Mouse (Mus musculus): ENCODE measurements around the gene Rplp2.
A peak's percentile ranks its signal among the peaks of the same experiment; 100 is the strongest.
"Not testable (repeated sequence)": the region's sequence is repeated elsewhere in the genome, so short reads cannot be mapped to it uniquely, and the experiment has no call there.

Rplp2 gene

GRCm38 (mm10) chr7:141443828-141444237 lies 3.3 kb upstream of the Rplp2 start, which contains the start of gene Pidd1:
Gene Pidd1, minus strand, starts transcription at chr7:141444025.
- no peak for DNase-seq (ENCODE audit: extremely low read depth, low read depth, low spot score)

DNA sequence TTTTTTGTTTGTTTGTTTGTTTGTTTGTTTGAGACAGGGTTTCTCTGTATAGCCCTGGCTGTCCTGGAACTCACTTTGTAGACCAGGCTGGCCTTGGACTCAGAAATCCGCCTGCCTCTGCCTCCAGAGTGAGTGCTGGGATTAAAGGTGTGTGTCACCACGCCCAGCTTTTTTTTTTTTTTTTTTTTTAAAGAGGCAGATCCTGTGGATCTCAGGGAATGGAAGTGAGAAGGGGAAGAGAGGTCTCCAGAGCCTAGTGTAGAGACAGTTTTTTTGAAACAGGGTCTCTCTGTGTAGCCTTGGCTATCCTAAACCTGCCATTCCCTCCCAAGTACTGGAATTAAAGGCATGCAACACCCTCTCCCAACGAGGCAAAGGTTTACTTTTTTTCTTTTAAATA lies 796 bp upstream of the Rplp2 start:
- DNase-seq (ENCODE audit: extremely low read depth, low read depth, low spot score): not testable (repeated sequence)

DNA sequence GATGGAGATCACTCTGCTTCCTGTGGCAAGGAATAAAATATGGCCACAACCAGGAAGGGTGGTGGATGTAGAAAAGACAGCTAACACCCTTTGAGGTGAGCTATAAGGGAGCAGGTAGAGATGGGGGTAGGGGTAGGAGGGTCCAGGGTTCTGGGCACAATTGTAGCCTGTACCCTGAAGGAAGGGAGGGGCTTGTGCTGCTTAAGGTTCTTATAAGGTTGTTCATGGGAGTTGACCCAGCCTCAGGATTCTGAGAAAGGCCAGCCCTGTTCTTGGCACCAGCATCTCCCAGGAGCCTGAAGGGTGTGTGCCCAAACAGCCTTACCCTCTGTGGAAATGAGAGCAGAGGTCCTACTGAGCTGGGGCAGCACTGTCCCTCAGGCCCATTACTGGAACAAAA lies 4.8 kb downstream of the Rplp2 start:
- DNase-seq (ENCODE audit: extremely low read depth, low read depth, low spot score): no peak

- no peak for DNase-seq (ENCODE audit: extremely low read depth, low read depth, low spot score)
These were observed 6.5 kb downstream of the Rplp2 start for GRCm38 (mm10) chr7:141453636-141454035.

- DNase-seq (ENCODE audit: extremely low read depth, low read depth, low spot score): no peak
These were observed 7.9 kb downstream of the Rplp2 start, which contains the start of gene Pnpla2 for GRCm38 (mm10) chr7:141454967-141455551. Gene Pnpla2, plus strand, starts transcription at chr7:141455198.

DNA sequence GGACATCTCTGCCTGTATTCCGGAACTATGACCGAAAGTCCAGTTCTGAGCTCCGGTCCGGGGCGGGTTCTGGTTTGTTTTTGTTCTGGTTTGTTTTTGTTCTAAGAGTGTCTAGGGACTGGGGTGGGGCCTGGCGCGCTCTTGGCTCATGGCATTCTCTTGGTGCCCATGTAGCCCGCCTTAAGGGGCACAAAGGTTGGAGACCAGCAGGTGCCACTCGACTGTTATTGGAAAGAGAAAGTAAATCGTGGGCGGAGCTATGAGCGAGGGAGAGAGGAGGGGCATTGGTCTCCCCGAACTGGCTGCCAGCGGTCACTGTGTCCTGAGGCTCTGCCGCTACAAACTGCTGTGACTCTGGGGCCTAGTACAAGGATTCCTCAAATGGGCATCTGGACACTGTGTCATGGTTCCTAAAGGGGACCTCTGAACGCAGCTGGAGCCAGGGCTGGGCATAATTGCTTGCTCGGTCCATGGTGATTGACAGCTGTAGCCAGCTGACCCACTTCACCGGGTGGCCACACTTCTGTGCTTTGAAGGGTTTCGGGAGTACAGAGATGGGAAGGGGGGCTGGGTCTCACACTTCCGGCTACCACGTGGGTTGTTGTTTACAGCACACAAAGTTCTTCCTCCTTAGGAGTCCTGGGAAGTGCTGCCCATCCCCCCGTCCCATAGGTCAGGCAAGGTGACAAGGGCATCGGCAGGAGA lies 8.6 kb downstream of the Rplp2 start:
- no peak for DNase-seq (ENCODE audit: extremely low read depth, low read depth, low spot score)

DNA sequence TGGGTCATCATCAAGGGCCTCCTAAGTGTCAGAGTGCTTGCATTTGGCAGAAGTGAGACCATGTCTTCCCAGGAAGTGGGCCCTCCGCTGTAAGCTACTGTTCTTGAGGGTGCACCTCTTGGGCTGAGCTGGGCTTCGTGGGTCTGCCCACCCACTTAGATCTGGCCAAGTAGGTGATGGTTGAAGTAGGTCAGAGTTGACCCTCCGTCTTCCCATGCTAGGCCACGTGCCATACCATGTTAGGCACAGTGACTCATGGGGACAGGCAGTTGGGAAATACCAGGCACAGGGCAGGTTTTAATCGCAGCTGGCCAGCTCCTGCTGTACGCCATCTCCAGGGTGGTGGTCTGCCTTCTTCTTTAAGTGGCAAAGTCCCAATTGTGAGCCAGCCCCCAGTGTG lies 9.6 kb downstream of the Rplp2 start:
- no peak for DNase-seq (ENCODE audit: extremely low read depth, low read depth, low spot score)

DNA sequence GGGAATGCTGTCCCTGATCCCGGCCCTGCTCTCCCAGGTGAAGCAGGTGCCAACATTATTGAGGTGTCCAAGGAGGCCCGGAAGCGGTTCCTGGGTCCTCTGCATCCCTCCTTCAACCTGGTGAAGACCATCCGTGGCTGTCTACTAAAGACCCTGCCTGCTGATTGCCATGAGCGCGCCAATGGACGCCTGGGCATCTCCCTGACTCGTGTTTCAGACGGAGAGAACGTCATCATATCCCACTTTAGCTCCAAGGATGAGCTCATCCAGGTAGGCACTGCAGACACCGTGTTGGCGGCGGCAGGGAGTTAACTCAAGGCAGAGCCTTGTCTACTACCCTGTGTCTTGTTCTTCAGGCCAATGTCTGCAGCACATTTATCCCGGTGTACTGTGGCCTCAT lies 10.1 kb downstream of the Rplp2 start:
- DNase-seq (ENCODE audit: extremely low read depth, low read depth, low spot score): no peak

DNA sequence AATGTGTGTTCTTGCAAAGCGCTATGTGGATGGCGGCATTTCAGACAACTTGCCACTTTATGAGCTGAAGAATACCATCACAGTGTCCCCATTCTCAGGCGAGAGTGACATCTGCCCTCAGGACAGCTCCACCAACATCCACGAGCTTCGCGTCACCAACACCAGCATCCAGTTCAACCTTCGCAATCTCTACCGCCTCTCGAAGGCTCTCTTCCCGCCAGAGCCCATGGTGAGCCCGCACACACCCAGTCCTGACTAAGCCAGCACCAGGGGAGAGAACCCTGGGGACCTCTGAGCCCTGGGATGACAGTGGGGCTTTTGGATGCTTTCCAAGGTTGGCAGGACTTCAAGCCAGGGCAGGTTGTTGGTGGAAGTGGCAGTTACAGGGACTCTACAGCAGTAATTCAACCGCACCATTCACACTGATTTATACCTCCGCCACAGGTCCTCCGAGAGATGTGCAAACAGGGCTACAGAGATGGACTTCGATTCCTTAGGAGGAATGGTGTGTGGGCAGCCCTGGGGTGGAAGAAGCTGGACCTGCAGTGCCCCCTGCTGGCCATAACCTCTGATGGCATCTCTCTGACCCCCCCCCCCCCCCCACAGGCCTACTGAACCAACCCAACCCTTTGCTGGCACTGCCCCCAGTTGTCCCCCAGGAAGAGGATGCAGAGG lies 11.0 kb downstream of the Rplp2 start:
- no peak for DNase-seq (ENCODE audit: extremely low read depth, low read depth, low spot score)

- DNase-seq (ENCODE audit: extremely low read depth, low read depth, low spot score): no peak
These were observed 11.5 kb downstream of the Rplp2 start for GRCm38 (mm10) chr7:141458661-141459060.

DNA sequence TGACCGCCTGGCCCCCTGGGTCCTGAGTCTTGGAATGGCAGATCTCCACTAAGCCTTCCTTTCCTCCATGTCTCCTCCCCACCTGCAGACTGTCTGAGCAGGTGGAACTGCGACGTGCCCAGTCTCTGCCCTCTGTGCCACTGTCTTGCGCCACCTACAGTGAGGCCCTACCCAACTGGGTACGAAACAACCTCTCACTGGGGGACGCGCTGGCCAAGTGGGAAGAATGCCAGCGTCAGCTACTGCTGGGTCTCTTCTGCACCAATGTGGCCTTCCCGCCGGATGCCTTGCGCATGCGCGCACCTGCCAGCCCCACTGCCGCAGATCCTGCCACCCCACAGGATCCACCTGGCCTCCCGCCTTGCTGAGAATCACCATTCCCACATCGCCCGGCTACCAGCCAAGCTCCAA lies 12.1 kb downstream of the Rplp2 start:
- DNase-seq (ENCODE audit: extremely low read depth, low read depth, low spot score): no peak

DNA sequence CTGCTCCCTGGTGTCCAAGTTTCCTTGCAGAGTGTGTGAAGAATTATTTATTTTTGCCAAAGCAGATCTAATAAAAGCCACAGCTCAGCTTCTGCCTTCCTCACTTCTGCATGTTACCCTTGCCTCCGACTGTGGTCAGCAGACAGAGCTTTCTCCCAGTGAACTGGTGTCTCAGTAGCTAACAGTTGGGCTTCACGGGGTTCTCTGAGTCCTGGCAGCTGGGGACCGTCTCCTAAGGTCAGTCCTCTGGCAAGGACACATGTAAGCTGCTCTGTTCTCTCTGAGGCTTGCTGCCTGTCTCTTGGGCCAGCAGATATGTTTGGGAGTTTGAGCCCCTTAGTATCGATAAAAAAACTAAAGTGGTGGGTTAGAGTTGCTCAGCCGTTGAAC lies 12.8 kb downstream of the Rplp2 start:
- DNase-seq (ENCODE audit: extremely low read depth, low read depth, low spot score): no peak

GRCm38 (mm10) chr7:141460391-141461113 lies 13.4 kb downstream of the Rplp2 start, which contains the start of gene Cracr2b:
Gene Cracr2b, plus strand, starts transcription at chr7:141461094.
- peak; percentile 97 for DNase-seq (ENCODE audit: extremely low read depth, low read depth, low spot score)

GRCm38 (mm10) chr7:141461521-141462332 lies 14.6 kb downstream of the Rplp2 start:
- DNase-seq (ENCODE audit: extremely low read depth, low read depth, low spot score): no peak

DNA sequence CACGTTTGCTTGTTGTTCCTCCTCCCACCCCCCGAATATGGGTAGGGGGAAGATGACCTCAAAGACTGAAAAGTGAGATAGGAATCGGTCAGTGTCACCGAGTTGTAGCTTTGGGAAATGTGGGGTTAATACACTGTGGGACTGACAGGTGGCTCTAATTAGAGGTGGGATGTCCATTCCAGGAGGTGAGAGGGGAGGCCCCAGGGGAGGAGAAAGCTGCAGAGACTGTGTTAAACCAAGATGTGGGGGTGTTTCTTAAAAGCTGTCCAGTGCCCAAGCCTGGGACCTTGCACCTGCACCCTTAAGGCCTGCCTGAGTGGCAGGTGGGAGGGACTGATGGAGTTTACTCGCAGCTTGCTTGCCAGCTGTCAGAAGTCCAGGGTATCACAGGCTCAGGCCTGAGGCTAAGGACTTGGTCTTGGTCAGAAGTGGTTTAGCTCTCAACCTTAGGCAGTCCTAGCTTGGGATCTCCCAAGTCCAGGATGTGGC lies 15.2 kb downstream of the Rplp2 start:
- peak; percentile 89 for DNase-seq (ENCODE audit: extremely low read depth, low read depth, low spot score)

DNA sequence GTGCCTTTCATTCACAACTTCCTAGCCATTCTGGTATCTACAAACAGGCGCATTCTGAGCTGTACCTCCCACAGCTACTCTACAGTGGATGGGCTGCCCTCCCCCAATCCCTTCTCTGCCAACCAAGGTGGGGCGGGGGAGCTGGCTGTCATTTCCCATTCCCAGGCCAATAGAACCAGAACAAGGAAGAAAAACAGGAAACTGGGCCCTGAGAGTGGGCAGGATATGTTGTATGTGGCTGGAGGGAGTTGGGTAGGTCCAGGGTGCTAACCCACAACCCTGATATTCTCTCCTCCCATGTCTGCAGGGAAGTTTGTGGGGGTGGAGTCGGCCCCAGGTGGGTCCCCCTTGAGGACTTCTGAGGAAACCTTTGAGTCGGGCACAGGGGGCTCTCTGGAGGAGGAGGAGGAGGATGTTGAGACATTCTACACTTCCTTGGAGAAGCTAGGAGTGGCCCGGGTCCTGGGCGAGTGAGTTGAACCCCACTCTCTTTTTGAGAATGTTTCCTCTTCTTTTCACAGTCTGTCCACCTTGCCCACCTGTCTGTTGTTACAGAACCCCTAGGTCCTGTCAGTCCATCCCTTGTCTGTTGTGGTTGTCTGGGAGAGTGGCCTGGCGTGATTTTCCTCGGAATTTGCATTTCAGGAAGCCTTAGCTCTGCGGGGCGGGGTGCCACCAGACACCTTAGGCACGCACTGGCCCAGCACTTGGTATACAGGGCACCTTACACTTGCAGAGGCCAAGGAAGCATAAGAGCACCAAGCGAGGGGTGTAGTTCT lies 16.8 kb downstream of the Rplp2 start:
- DNase-seq (ENCODE audit: extremely low read depth, low read depth, low spot score): no peak

DNA sequence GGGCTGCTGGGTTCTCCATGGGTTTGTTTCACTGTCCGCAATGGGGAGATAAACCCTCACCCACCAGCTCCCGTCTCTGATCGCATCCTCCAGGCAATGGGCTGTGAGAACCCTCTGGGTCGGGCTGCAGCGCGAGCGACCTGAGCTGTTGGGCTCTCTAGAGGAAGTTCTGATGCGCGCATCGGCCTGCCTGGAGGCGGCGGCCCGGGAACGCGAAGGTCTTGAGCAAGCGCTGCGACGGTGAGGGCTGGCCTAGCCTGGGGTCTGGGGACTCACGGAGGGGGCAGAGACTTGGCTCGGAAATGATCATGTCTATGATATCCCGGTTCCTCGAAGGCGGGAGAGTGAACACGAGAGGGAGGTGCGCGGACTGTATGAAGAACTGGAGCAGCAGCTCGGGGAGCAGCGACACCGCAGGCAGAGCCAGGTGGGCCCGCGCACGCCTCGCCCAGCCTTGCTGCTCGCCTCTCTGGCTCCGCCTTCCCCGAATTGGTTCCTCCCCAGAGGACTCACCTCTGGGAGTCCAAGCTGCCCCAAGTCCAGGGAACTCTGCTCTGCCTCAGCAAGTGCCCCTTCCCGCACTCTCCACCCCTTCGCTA lies 17.5 kb downstream of the Rplp2 start:
- no peak for DNase-seq (ENCODE audit: extremely low read depth, low read depth, low spot score)

- no peak for DNase-seq (ENCODE audit: extremely low read depth, low read depth, low spot score)
These were observed 18.3 kb downstream of the Rplp2 start for GRCm38 (mm10) chr7:141465388-141466044.

GRCm38 (mm10) chr7:141466045-141466394 lies 18.9 kb downstream of the Rplp2 start:
- no peak for DNase-seq (ENCODE audit: extremely low read depth, low read depth, low spot score)
